Mouse (Mus musculus) kidney, adult 2 months (tissue): ENCODE measurements around the gene Tln2.

Experiments
- CTCF ChIP-seq: fragments of 200-500 bp; conservative IDR thresholded peaks from 2 replicates; pipeline ENCODE4 v1.5.1; 2011; ENCODE audit warnings: low read depth, mild to moderate bottlenecking, control low read depth, low read length, moderate library complexity, mixed read lengths; ENCODE audit not compliant: insufficient read depth, insufficient read length
- POLR2A ChIP-seq: fragments of 200-500 bp; IDR thresholded peaks from one replicate; pipeline ENCODE4 v1.6.1; 2011; ENCODE audit warnings: low read depth, low read length, control low read depth

GRCm38 (mm10) chr9:67424110-67424509, 135.4 kb downstream of the Tln2 start:
- TF ChIP-seq CTCF (no peak), POLR2A (no peak)
